Mouse (Mus musculus) monocyte, adult 5-6 weeks (primary cell): ENCODE measurements around the gene Bcl2. TPM values are rescaled to one million over a fixed set of nuclear protein-coding genes. Genes with fewer than 3 reads are reported as not detected.

Experiments
- ATAC-seq: fragments of 153-309, 156-312 bp; replicated peaks from 2 replicates; pipeline ENCODE4 v1.8.0; 2017; ENCODE audit warnings: mild to moderate bottlenecking; ENCODE audit not compliant: low TSS enrichment, insufficient number of reproducible peaks, severe bottlenecking, poor library complexity, low FRiP score
- total RNA-seq: library from RNA; stranded (forward); fragments of 200-1000, 200-491, 200-594 nt; gene quantifications from 3 replicates; pipeline ENCODE4 v1.2.3, GENCODE M21; 2017

Gene Bcl2
- total RNA-seq, 1 experiment from 2014 or later = 64.9 TPM

GRCm38 (mm10) chr1:106715111-106716083, 1.3 kb upstream of the Bcl2 start:
- ATAC-seq = no peak

GRCm38 (mm10) chr1:106714530-106714981, 482 bp upstream of the Bcl2 start:
- ATAC-seq = peak; percentile 13; the same call in 1 of the 2 replicates

- peak; percentile 72 for ATAC-seq
These were observed 1.7 kb downstream of the Bcl2 start for GRCm38 (mm10) chr1:106712330-106712729.

GRCm38 (mm10) chr1:106711356-106712125, 2.5 kb downstream of the Bcl2 start:
- ATAC-seq = no peak

- ATAC-seq = no peak
These were observed 3.9 kb downstream of the Bcl2 start for GRCm38 (mm10) chr1:106710202-106710601.

GRCm38 (mm10) chr1:106707036-106707880, 6.8 kb downstream of the Bcl2 start:
- no peak for ATAC-seq

GRCm38 (mm10) chr1:106703183-106703582, 10.9 kb downstream of the Bcl2 start:
- ATAC-seq = no peak

- ATAC-seq = no peak
These were observed 11.5 kb downstream of the Bcl2 start for GRCm38 (mm10) chr1:106702471-106703175.

GRCm38 (mm10) chr1:106700520-106701114, 13.5 kb downstream of the Bcl2 start:
- no peak for ATAC-seq

- no peak for ATAC-seq
These were observed 17.6 kb downstream of the Bcl2 start for GRCm38 (mm10) chr1:106696472-106696871.

- ATAC-seq = peak; percentile 96
These were observed 18.4 kb downstream of the Bcl2 start for GRCm38 (mm10) chr1:106695649-106696048.

GRCm38 (mm10) chr1:106694316-106694715, 19.8 kb downstream of the Bcl2 start:
- ATAC-seq = no peak

- ATAC-seq = no peak
These were observed 21.5 kb downstream of the Bcl2 start for GRCm38 (mm10) chr1:106692599-106692998.

- no peak for ATAC-seq
These were observed 23.2 kb downstream of the Bcl2 start for GRCm38 (mm10) chr1:106690887-106691286.

GRCm38 (mm10) chr1:106688161-106688516, 25.9 kb downstream of the Bcl2 start:
- ATAC-seq = no peak

GRCm38 (mm10) chr1:106687435-106688160, 26.5 kb downstream of the Bcl2 start:
- no peak for ATAC-seq

GRCm38 (mm10) chr1:106685702-106686101, 28.4 kb downstream of the Bcl2 start:
- no peak for ATAC-seq
